Mouse (Mus musculus) cerebellum, adult 2 months (tissue): ENCODE data around the gene Zfp398.

ENCODE experiments used
- CTCF ChIP-seq: fragments of 200-500 bp; IDR thresholded peaks from 2 replicates; pipeline ENCODE4 v1.5.1; 2011; ENCODE audit warnings: low read depth, mild to moderate bottlenecking, control low read depth, low read length, moderate library complexity, borderline replicate concordance; ENCODE audit not compliant: insufficient read depth
- POLR2A ChIP-seq: fragments of 200-500 bp; IDR thresholded peaks from 2 replicates; pipeline ENCODE4 v1.6.1; 2011; ENCODE audit warnings: low read length, control low read depth, borderline replicate concordance; ENCODE audit not compliant: insufficient read depth

DNA sequence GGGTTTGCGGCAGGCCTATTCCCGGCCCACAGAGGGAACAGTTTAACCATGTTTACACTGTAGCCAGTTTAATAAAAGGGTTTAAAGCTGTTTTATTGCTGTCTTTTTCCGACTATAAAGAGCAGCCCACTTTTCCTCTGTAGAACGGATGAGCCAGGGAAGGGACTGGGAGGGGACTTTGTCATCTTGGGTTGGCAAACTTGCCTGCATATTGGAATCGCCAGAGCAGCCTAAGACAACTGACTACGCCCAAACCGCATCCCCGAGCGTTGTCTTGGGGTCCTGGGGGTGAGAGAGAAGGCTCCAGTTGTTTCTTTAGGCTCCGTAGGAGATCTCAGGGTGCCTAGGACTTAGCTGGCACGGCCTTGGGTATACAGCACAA lies 42.7 kb downstream of the Zfp398 start:
- TF ChIP-seq CTCF (no peak), POLR2A (no peak)
